Mouse (Mus musculus) lung, embryonic 14.5 days (tissue): Measurements from ENCODE around the gene Thsd4. TPM values are rescaled to one million over a fixed set of nuclear protein-coding genes. Genes with fewer than 3 reads are reported as not detected.

Source experiments
- ATAC-seq: fragments of 200-750 bp; cut with Nextera tagmentation; 2 replicates; pipeline ENCODE4 v1.8.0; 2017; ENCODE audit warnings: mild to moderate bottlenecking, moderate TSS enrichment, moderate library complexity; ENCODE audit not compliant: insufficient read depth
- DNase-seq: peaks from one replicate; pipeline ENCODE4 v3.0.0-alpha.2; 2015
- H3K27ac ChIP-seq: fragments of 300-500 bp; sonication (generic); 2 replicates; pipeline ENCODE4 v1.5.1; 2014; ENCODE audit warnings: low read depth, mild to moderate bottlenecking, moderate library complexity
- H3K27me3 ChIP-seq: fragments of 300-500 bp; sonication (generic); 2 replicates; pipeline ENCODE4 v1.6.1; 2014; ENCODE audit warnings: low read length, control low read depth; ENCODE audit not compliant: insufficient read depth
- H3K36me3 ChIP-seq: fragments of 300-500 bp; sonication (generic); 2 replicates; pipeline ENCODE4 v1.6.1; 2014; ENCODE audit warnings: control low read depth; ENCODE audit not compliant: insufficient read depth
- H3K4me1 ChIP-seq: fragments of 300-500 bp; sonication (generic); 2 replicates; pipeline ENCODE4 v1.6.1; 2014; ENCODE audit warnings: antibody characterized with exemption, control low read depth; ENCODE audit not compliant: insufficient read depth
- H3K4me2 ChIP-seq: fragments of 300-500 bp; sonication (generic); 2 replicates; pipeline ENCODE4 v1.6.1; 2014; ENCODE audit warnings: mild to moderate bottlenecking
- H3K4me3 ChIP-seq: fragments of 300-500 bp; sonication (generic); 2 replicates; pipeline ENCODE4 v1.5.1; 2014; ENCODE audit warnings: low read depth, low read length
- H3K9ac ChIP-seq: fragments of 300-500 bp; sonication (generic); 2 replicates; pipeline ENCODE4 v1.6.1; 2014
- H3K9me3 ChIP-seq: fragments of 300-500 bp; sonication (generic); 2 replicates; pipeline ENCODE4 v1.6.1; 2016; ENCODE audit warnings: low read depth, low read length, control low read depth
- CTCF ChIP-seq: IDR thresholded peaks from 2 replicates; pipeline ENCODE4 v1.5.1; 2016; ENCODE audit warnings: antibody characterized with exemption, low read depth
- WGBS: fragments of 180-500 bp; shearing (Covaris S2); extraction: QIAGEN DNeasy Blood & Tissue Kit; methylation state at CpG from one replicate; pipeline ENCODE4 v1.1.7; 2014; 5-methylcytosine and 5-hydroxymethylcytosine counted together
- polyA plus RNA-seq: library from polyadenylated mRNA; unstranded; fragments of >200 nt; fragmentation: Nextera tagmentation; extraction: Ambion mirVana; gene quantifications from 2 replicates; pipeline ENCODE4 v1.2.1, GENCODE M21; 2014

Thsd4 gene
- polyA plus RNA-seq, 1 experiment from 2014 or later, result 18.5 TPM

DNA sequence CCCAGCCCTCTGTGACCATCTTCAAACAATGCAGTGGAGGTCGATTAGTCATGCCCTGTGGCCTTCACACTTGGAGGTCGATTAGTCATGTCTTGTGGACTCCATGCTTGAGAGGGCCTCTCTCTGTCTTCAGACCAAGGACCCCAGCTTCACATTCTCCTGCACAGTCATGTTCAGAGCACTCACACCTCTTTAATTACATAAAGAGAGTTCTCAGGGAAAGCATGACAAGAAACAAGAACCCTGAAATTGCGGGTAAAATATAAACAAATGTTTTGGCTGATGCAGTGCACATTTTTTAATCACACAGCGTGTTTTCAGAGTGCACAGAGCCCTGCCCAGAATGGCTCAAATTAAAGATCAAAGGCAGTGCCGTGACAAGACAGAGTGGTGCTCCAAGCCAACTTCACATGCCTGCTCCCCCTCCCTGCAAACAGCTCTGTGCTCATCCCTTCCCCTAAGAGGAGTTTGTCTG lies 439.7 kb downstream of the Thsd4 start:
- H3K27ac ChIP-seq, result peak overlapping the region; percentile 78; the same call in 1 of the 2 replicates
- no peaks in the 10 kb centered on the region for H3K27me3 ChIP-seq
- 0 out of 2 replicates have a peak, but pooled peaks cover 4% of the 10 kb centered on the region for H3K4me1 ChIP-seq
- no peak overlapping the region for H3K9ac ChIP-seq
- no peak overlapping the region for H3K4me3 ChIP-seq
- peak; percentile 93 for DNase-seq
- ATAC-seq, result peak; percentile 97
- no peaks in the 10 kb centered on the region for H3K36me3 ChIP-seq
- no peak overlapping the region for H3K4me2 ChIP-seq
- no peaks in the 10 kb centered on the region for H3K9me3 ChIP-seq
- TF ChIP-seq CTCF, result no peak
- WGBS, result 6% methylated on average over 5 of the region's 5 CpGs

DNA sequence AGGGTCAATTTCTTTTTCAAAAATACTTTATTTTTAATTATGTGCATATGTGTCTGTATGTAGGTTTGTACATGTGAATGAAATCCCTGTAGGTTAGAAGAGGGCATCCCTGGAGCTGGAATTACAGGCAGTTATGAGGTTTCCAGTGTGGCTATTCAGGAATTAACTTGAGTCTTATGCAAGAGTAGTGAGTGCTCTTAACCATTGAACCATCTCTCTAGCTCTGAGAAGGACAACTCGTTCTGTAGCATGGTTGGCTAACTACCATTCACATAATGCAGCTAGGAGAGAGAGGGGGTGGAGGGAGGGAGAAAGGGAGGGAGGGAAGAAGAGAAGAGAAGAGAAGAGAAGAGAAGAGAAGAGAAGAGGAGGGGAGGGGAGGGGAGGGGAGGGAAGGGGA lies 444.1 kb downstream of the Thsd4 start:
- WGBS, result 74% methylated on average over 1 of the region's 1 CpGs
- Histone ChIP-seq H3K4me3 (no peak overlapping the region), H3K9me3 (no peaks in the 10 kb centered on the region), H3K36me3 (no peaks in the 10 kb centered on the region), H3K4me1 (peaks cover 10% of the 10 kb centered on the region; the same call in 1 of the 2 replicates), H3K27ac (no peak overlapping the region), H3K27me3 (no peaks in the 10 kb centered on the region), H3K4me2 (no peak overlapping the region), H3K9ac (no peak overlapping the region)
- ATAC-seq (no peak), DNase-seq (no peak)
- no peak for TF ChIP-seq CTCF

DNA sequence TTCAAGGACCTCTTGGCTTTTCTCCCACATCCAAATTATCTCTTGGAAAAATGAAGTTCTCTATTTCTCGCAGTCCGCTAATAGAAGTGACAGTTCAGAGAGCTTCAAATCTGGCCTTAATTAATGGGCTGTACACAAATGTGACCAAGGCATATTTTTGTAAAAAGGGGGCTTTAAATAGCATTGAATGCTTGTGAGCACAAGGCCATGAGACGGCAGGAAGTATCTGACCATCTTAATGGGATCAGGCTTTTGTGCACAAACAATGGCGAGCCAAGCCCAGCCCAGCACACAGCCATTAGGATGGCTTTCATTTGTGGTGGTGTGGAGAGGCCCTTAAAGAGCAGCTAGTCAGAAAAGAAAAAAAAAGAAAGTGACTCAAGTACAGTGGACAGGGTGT lies 445.4 kb downstream of the Thsd4 start:
- H3K4me2 ChIP-seq, result no peak overlapping the region
- WGBS, result 35% methylated on average over 4 of the region's 4 CpGs
- peaks cover 8% of the 10 kb centered on the region; the same call in 1 of the 2 replicates for H3K4me1 ChIP-seq
- ATAC-seq (no peak), DNase-seq (peak; percentile 41)
- peak overlapping the region; percentile 15; the same call in 1 of the 2 replicates for H3K27ac ChIP-seq
- no peak for TF ChIP-seq CTCF
- no peak overlapping the region for H3K4me3 ChIP-seq
- no peak overlapping the region for H3K9ac ChIP-seq
- no peaks in the 10 kb centered on the region for H3K27me3 ChIP-seq
- H3K9me3 ChIP-seq, result no peaks in the 10 kb centered on the region
- H3K36me3 ChIP-seq, result no peaks in the 10 kb centered on the region

DNA sequence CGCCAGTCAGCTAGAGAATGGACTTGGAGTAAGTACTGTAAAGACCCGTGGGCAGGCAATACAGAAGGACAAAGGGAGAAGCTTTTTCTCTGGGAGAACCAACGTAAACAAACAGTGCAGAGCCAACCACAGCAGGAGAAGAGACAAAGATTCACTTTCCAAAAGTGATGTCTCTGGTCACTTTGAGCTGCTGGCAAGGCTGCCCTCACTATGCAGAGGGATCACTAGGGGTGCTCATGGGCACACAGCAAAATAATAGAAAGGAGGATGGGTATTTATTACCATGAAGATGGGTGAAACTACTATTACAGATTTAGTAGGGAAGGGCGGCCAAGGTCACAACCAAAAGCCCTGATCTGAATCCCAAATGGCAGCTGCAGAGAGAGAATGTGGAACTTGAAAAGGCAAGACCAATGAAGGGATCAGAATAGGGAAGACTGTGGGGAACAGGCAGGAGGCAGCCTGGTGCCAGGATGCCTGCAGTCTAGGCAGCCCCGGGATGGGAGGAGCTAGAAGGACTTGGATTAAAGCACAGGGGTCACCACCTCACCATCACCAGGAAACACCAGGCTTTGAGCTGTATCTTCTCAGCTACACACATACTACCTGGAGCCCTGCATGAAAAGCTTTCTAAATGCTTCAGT lies 450.1 kb downstream of the Thsd4 start:
- H3K4me1 ChIP-seq, result 0 out of 2 replicates have a peak, but pooled peaks cover 5% of the 10 kb centered on the region
- no peak overlapping the region for H3K9ac ChIP-seq
- TF ChIP-seq CTCF, result no peak
- H3K4me2 ChIP-seq, result no peak overlapping the region
- no peak for DNase-seq
- ATAC-seq, result no peak
- H3K9me3 ChIP-seq, result no peaks in the 10 kb centered on the region
- H3K27ac ChIP-seq, result no peak overlapping the region
- H3K27me3 ChIP-seq, result no peaks in the 10 kb centered on the region
- H3K4me3 ChIP-seq, result no peak overlapping the region
- 53% methylated on average over 5 of the region's 5 CpGs for WGBS
- no peaks in the 10 kb centered on the region for H3K36me3 ChIP-seq

DNA sequence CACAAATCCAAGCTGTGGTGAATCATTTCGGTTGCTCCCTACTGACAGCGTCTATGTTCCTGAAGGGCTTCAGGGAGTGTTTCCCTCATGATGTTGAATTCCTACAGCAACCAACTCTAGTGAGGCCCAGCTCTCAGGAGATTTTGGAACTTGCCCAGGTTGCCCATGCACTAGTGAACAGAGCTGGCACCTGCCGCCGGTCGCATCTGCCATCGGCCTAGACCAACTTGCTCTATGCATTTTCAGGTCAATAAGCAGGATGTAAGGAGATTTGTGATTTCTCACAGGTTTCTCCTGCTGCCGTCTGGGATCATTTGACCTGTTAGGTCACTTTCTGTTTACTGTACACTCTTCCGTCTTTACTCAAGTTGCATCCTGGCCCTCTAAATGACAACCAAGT lies 454.6 kb downstream of the Thsd4 start:
- Histone ChIP-seq H3K27ac (no peak overlapping the region), H3K27me3 (no peaks in the 10 kb centered on the region), H3K36me3 (no peaks in the 10 kb centered on the region), H3K9me3 (no peaks in the 10 kb centered on the region), H3K4me3 (no peak overlapping the region), H3K4me2 (no peak overlapping the region), H3K4me1 (peaks cover 8% of the 10 kb centered on the region; the same call in 1 of the 2 replicates), H3K9ac (no peak overlapping the region)
- ATAC-seq (no peak), DNase-seq (no peak)
- WGBS, result 78% methylated on average over 8 of the region's 8 CpGs
- TF ChIP-seq CTCF, result no peak

DNA sequence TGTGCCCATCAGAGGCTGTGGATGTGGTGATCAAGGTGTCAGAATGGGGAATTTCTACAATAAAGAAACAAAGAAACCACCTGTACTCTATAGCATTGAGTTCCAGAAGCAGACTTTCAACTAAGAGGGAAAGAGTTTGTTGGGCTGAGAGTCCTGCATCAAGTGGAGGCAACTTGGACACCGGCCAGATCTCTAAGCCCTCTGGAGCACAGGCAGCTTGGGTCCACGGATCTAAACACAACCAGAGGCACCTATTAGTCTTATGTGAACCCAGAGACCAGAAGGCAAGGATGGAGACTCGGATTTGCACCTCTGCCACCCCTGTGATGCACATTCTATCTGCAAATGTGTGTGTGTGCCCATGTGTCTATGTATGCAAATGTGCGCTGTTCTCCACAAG lies 456.7 kb downstream of the Thsd4 start:
- peak; percentile 57 for DNase-seq
- H3K36me3 ChIP-seq, result no peaks in the 10 kb centered on the region
- 67% methylated on average over 4 of the region's 4 CpGs for WGBS

DNA sequence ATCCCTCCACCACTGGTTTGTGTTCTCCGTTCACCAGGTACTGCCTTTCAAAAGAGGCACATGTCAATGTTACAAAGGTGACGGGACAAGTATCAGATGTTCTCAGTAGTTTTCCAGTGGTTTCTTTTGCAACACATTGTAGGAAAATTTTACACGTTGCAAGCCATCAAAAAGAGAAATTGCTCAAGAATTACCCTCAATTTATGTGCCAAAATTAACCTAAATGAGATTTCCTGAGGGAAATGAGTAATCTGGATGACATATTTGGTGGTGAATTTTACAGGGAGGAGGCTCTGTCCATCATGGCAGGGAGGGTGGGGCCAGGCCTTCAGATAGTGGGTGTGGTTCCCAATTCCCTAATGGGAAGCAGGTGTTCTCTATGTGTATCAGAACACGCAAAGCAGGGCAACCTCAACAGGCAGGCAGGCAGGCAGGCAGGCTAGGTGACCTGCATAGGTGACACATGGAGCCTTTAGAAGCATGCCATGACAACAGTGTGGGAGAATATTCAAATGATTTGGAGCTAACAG lies 458.6 kb downstream of the Thsd4 start:
- peaks cover 8% of the 10 kb centered on the region; the same call in 1 of the 2 replicates for H3K4me1 ChIP-seq
- H3K4me2 ChIP-seq, result no peak overlapping the region
- no peaks in the 10 kb centered on the region for H3K27me3 ChIP-seq
- 64% methylated on average over 4 of the region's 4 CpGs for WGBS
- no peaks in the 10 kb centered on the region for H3K9me3 ChIP-seq
- H3K27ac ChIP-seq, result no peak overlapping the region
- no peak for DNase-seq
- H3K9ac ChIP-seq, result no peak overlapping the region
- no peak overlapping the region for H3K4me3 ChIP-seq
- no peaks in the 10 kb centered on the region for H3K36me3 ChIP-seq
- no peak for TF ChIP-seq CTCF
- ATAC-seq, result no peak

More for the DNA sequence above, 456.7 kb downstream of the Thsd4 start:
- Histone ChIP-seq H3K4me2 (no peak overlapping the region), H3K4me3 (no peak overlapping the region), H3K27me3 (no peaks in the 10 kb centered on the region), H3K27ac (no peak overlapping the region), H3K4me1 (peaks cover 8% of the 10 kb centered on the region; the same call in 1 of the 2 replicates), H3K9me3 (no peaks in the 10 kb centered on the region), H3K9ac (no peak overlapping the region)
- ATAC-seq, result no peak
- TF ChIP-seq CTCF, result no peak
